Mouse (Mus musculus) ES-E14 (cell line): Measurements from ENCODE around the gene Orc2.

Experiments
- MAFK ChIP-seq: IDR thresholded peaks from 2 replicates; pipeline ENCODE4 v1.6.1; 2014; ENCODE audit warnings: mild to moderate bottlenecking, low read depth, low read length, inconsistent platforms; ENCODE audit not compliant: insufficient read depth
- ZC3H11A ChIP-seq: IDR thresholded peaks from 2 replicates; pipeline ENCODE4 v1.6.1; 2012; ENCODE audit warnings: low read depth, mild to moderate bottlenecking, inconsistent platforms, low read length, borderline replicate concordance

- TF ChIP-seq MAFK (no peak), ZC3H11A (no peak)
Measured at GRCm38 (mm10) chr1:58454316-58454715, 50.6 kb downstream of the Orc2 start.
